Mouse (Mus musculus): ENCODE data around the gene Ly6f. TPM values are rescaled to one million over a fixed set of nuclear protein-coding genes. Genes with fewer than 3 reads are reported as not detected.

Ly6f gene
- polyA plus RNA-seq, 1 experiment from 2014 or later: not detected

DNA sequence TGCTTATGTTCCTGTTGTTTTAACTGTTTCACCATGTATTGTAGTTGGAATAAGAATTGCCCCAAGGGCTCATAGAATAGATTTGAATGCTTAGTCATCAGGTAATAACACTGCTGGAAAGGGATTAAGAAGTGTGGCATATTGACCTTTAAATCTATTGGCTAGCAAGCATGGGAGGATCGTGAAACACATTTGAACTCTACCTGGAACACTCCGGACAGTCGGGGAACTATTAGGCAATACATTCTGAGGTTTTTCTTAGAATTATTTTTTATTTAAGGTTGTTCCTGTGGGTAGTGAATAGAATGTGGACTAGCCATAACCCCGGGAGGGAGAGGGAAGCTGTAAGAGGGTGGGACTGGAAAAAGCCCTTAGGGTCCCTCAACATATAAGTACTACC, 41.0 kb downstream of the Ly6f start:
- Histone ChIP-seq H3K36me3 (ENCODE audit: control insufficient read depth, insufficient read depth, low read length) (no peaks in the 10 kb centered on the region), H3K4me1 (ENCODE audit: control insufficient read depth, insufficient read depth, low read length) (no peaks in the 10 kb centered on the region), H3K9me3 (ENCODE audit: control insufficient read depth, low read length) (no peaks in the 10 kb centered on the region), H3K27me3 (ENCODE audit: control insufficient read depth, insufficient read depth, low read length) (no peaks in the 10 kb centered on the region), H3K4me3 (ENCODE audit: low read depth, low read length) (no peak overlapping the region), H3K9ac (replicated peaks; ENCODE audit: low read depth, low read length) (no peak overlapping the region), H3K4me2 (ENCODE audit: low read depth, low read length) (no peak overlapping the region), H3K27ac (ENCODE audit: low read depth, low read length) (no peak overlapping the region)
- WGBS: 93% methylated on average over 4 of the region's 4 CpGs
- ATAC-seq (ENCODE audit: low read depth): no peak

GRCm38 (mm10) chr15:75309946-75310345, 41.7 kb downstream of the Ly6f start:
- no peaks in the 10 kb centered on the region for H3K4me1 ChIP-seq (ENCODE audit: control insufficient read depth, insufficient read depth, low read length)
- WGBS: 100% methylated on average over 1 of the region's 1 CpGs
- H3K27ac ChIP-seq (ENCODE audit: low read depth, low read length): no peak overlapping the region
- no peak for ATAC-seq (ENCODE audit: low read depth)
- H3K36me3 ChIP-seq (ENCODE audit: control insufficient read depth, insufficient read depth, low read length): no peaks in the 10 kb centered on the region
- no peak overlapping the region for H3K4me2 ChIP-seq (ENCODE audit: low read depth, low read length)
- H3K4me3 ChIP-seq (ENCODE audit: low read depth, low read length): no peak overlapping the region
- no peak overlapping the region for H3K9ac ChIP-seq (replicated peaks; ENCODE audit: low read depth, low read length)
- H3K27me3 ChIP-seq (ENCODE audit: control insufficient read depth, insufficient read depth, low read length): no peaks in the 10 kb centered on the region
- no peaks in the 10 kb centered on the region for H3K9me3 ChIP-seq (ENCODE audit: control insufficient read depth, low read length)

- WGBS: 91% methylated on average over 2 of the region's 2 CpGs
- Histone ChIP-seq H3K9ac (replicated peaks; ENCODE audit: low read depth, low read length) (no peak overlapping the region), H3K36me3 (ENCODE audit: control insufficient read depth, insufficient read depth, low read length) (no peaks in the 10 kb centered on the region), H3K4me2 (ENCODE audit: low read depth, low read length) (no peak overlapping the region), H3K4me3 (ENCODE audit: low read depth, low read length) (no peak overlapping the region), H3K9me3 (ENCODE audit: control insufficient read depth, low read length) (no peaks in the 10 kb centered on the region), H3K27ac (ENCODE audit: low read depth, low read length) (no peak overlapping the region), H3K4me1 (ENCODE audit: control insufficient read depth, insufficient read depth, low read length) (no peaks in the 10 kb centered on the region), H3K27me3 (ENCODE audit: control insufficient read depth, insufficient read depth, low read length) (no peaks in the 10 kb centered on the region)
- no peak for ATAC-seq (ENCODE audit: low read depth)
Measured at GRCm38 (mm10) chr15:75314421-75314820, 46.2 kb downstream of the Ly6f start.

DNA sequence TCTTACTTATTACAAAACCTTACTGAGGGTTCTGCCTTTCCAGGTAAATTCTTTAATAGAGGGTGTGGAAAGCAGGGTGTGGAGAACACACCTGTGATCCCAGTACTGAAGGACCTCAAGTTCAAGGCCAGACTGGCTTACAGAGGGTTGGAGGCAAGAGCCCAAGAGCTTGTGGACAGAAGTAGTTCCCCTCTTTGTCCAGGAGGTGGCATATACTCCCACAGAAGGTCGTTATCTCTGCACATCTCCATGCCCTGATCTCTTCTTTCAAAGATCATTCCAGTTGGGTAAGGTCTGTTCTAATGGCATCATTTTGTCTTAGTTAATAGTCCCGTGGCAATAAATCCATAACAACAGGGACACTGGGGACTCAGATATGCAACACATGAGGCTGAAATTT, 49.0 kb downstream of the Ly6f start:
- no peak for ATAC-seq (ENCODE audit: low read depth)
- Histone ChIP-seq H3K4me1 (ENCODE audit: control insufficient read depth, insufficient read depth, low read length) (no peaks in the 10 kb centered on the region), H3K27me3 (ENCODE audit: control insufficient read depth, insufficient read depth, low read length) (no peaks in the 10 kb centered on the region), H3K27ac (ENCODE audit: low read depth, low read length) (no peak overlapping the region), H3K36me3 (ENCODE audit: control insufficient read depth, insufficient read depth, low read length) (no peaks in the 10 kb centered on the region), H3K9ac (replicated peaks; ENCODE audit: low read depth, low read length) (no peak overlapping the region), H3K4me3 (ENCODE audit: low read depth, low read length) (no peak overlapping the region), H3K4me2 (ENCODE audit: low read depth, low read length) (no peak overlapping the region), H3K9me3 (ENCODE audit: control insufficient read depth, low read length) (peaks cover 3% of the 10 kb centered on the region; the same call in 1 of the 2 replicates)
- 64% methylated on average over 2 of the region's 2 CpGs for WGBS

DNA sequence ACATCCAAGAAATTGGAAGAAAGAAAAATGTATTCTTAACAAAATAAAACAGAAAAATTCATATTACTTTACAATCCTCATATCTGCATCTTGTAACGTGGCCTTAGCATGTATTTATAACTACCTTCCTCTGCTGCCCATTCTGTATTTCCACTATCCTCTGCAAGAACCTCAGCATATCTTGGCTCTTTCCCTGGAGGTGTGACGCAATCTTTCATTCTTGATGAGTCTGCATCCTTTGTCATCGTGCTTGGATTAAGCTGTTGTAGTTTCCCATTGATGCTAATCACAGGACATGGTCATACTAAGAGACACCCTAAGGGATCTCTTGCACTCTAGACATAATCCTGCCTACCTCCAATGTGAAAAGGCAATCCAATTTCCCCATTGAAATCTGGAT, 50.4 kb downstream of the Ly6f start:
- Histone ChIP-seq H3K4me2 (ENCODE audit: low read depth, low read length) (no peak overlapping the region), H3K4me1 (ENCODE audit: control insufficient read depth, insufficient read depth, low read length) (no peaks in the 10 kb centered on the region), H3K9ac (replicated peaks; ENCODE audit: low read depth, low read length) (no peak overlapping the region), H3K27me3 (ENCODE audit: control insufficient read depth, insufficient read depth, low read length) (no peaks in the 10 kb centered on the region), H3K27ac (ENCODE audit: low read depth, low read length) (no peak overlapping the region), H3K36me3 (ENCODE audit: control insufficient read depth, insufficient read depth, low read length) (no peaks in the 10 kb centered on the region), H3K4me3 (ENCODE audit: low read depth, low read length) (no peak overlapping the region), H3K9me3 (ENCODE audit: control insufficient read depth, low read length) (peaks cover 4% of the 10 kb centered on the region; the same call in 1 of the 2 replicates)
- WGBS: 90% methylated on average over 3 of the region's 3 CpGs
- ATAC-seq (ENCODE audit: low read depth): no peak

- Histone ChIP-seq H3K27ac (ENCODE audit: low read depth, low read length) (no peak overlapping the region), H3K27me3 (ENCODE audit: control insufficient read depth, insufficient read depth, low read length) (no peaks in the 10 kb centered on the region), H3K36me3 (ENCODE audit: control insufficient read depth, insufficient read depth, low read length) (no peaks in the 10 kb centered on the region), H3K4me1 (ENCODE audit: control insufficient read depth, insufficient read depth, low read length) (no peaks in the 10 kb centered on the region), H3K4me2 (ENCODE audit: low read depth, low read length) (no peak overlapping the region), H3K9ac (replicated peaks; ENCODE audit: low read depth, low read length) (no peak overlapping the region), H3K4me3 (ENCODE audit: low read depth, low read length) (no peak overlapping the region), H3K9me3 (ENCODE audit: control insufficient read depth, low read length) (peaks cover 4% of the 10 kb centered on the region)
- WGBS: 92% methylated on average over 3 of the region's 3 CpGs
- ATAC-seq (ENCODE audit: low read depth): no peak
Measured at GRCm38 (mm10) chr15:75320104-75320503, 51.9 kb downstream of the Ly6f start.

Other genes starting within 250 kb of the Ly6f start
- gene Ly6c1, start 219.6 kb upstream of the Ly6f start, polyA plus RNA-seq (2014; fragmentation: Nextera tagmentation; extraction: Ambion mirVana): 4.0 and 4.8 TPM in 2 replicates
- not detected in 2 replicates for gene Ly6c2, start 156.5 kb upstream of the Ly6f start, polyA plus RNA-seq (2014; fragmentation: Nextera tagmentation; extraction: Ambion mirVana)
- gene Ly6g, start 113.2 kb upstream of the Ly6f start, polyA plus RNA-seq (2014; fragmentation: Nextera tagmentation; extraction: Ambion mirVana): not detected in 2 replicates
- not detected in 2 replicates for gene BC025446, start 52.0 kb upstream of the Ly6f start, polyA plus RNA-seq (2014; fragmentation: Nextera tagmentation; extraction: Ambion mirVana)